Mouse (Mus musculus): ENCODE measurements at regions not wholly inside any gene's neighbourhood (a gene's known extent, or its start where the extent isn't known, plus 50 kb on each side); places are given as distances from the start of the nearest gene placed in this dataset.

DNA sequence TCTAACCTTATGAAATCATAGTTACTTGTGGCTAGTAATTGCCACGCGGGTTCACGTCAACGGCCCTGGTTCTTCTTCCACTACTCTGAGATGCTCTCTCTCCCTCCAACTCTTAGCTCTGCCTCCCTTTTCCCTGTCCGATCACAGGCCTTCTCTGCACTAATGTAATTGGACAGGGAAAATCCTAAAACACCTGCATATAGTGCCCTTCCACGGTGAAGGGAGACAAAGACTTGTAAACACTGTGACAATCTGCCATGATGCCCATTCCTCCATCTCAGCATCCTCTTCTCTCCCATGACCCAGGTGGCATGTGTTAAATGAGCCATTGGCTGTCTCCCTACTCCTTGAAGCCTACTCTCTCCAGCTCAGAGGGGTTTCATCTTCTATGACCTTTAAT is 74.9 kb downstream of the Vcpkmt start:
- H3K4me1 ChIP-seq (ENCODE audit: control insufficient read depth, insufficient read depth, low read length) = peaks cover 4% of the 10 kb centered on the region
- H3K4me3 ChIP-seq (ENCODE audit: low read length) = no peak overlapping the region
- no peaks in the 10 kb centered on the region for H3K36me3 ChIP-seq (ENCODE audit: control insufficient read depth, insufficient read depth, low read length)
- H3K9ac ChIP-seq (ENCODE audit: low read depth, low read length) = no peak overlapping the region
- H3K4me2 ChIP-seq (ENCODE audit: low read depth, low read length) = no peak overlapping the region
- no peak for ATAC-seq
- H3K9me3 ChIP-seq (ENCODE audit: control insufficient read depth, low read length) = no peaks in the 10 kb centered on the region
- WGBS = 90% methylated on average over 6 of the region's 6 CpGs
- no peaks in the 10 kb centered on the region for H3K27me3 ChIP-seq (replicated peaks; ENCODE audit: control insufficient read depth, insufficient read depth, low read length)
- H3K27ac ChIP-seq (ENCODE audit: low read length) = no peak overlapping the region

- 70% methylated on average over 3 of the region's 3 CpGs for WGBS
- Histone ChIP-seq H3K4me3 (ENCODE audit: low read length) (no peak overlapping the region), H3K27ac (ENCODE audit: low read length) (no peak overlapping the region), H3K4me1 (ENCODE audit: control insufficient read depth, insufficient read depth, low read length) (peaks cover 8% of the 10 kb centered on the region), H3K9me3 (ENCODE audit: control insufficient read depth, low read length) (no peaks in the 10 kb centered on the region), H3K9ac (ENCODE audit: low read depth, low read length) (no peak overlapping the region), H3K27me3 (replicated peaks; ENCODE audit: control insufficient read depth, insufficient read depth, low read length) (no peaks in the 10 kb centered on the region), H3K4me2 (ENCODE audit: low read depth, low read length) (no peak overlapping the region), H3K36me3 (ENCODE audit: control insufficient read depth, insufficient read depth, low read length) (no peaks in the 10 kb centered on the region)
- no peak for ATAC-seq
Measured at GRCm38 (mm10) chr12:69507333-69507732, 75.5 kb downstream of the Vcpkmt start.

DNA sequence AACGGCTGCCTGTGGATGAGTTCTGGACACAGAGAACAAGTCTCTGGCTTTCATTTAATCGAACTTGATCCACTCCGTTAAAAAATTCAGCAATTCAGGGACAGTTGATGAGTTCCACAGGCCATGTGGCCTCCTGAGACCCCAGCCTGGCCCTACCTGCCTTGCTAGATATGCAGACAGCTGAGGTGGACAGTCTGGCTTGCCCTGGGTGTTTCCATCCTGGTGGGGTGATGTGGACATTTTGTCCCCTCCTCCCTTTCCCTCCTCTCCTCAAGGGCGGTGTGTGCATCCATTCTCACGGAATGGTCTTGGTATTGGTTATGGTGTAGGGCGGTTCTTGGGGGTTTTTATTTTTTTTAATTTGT is 80.1 kb downstream of the Vcpkmt start:
- H3K9ac ChIP-seq (ENCODE audit: low read depth, low read length) = peak overlapping the region; percentile 53
- peaks cover 27% of the 10 kb centered on the region for H3K4me1 ChIP-seq (ENCODE audit: control insufficient read depth, insufficient read depth, low read length)
- H3K9me3 ChIP-seq (ENCODE audit: control insufficient read depth, low read length) = no peaks in the 10 kb centered on the region
- peak overlapping the region; percentile 94 for H3K27ac ChIP-seq (ENCODE audit: low read length)
- peak overlapping the region; percentile 41 for H3K4me2 ChIP-seq (ENCODE audit: low read depth, low read length)
- ATAC-seq = peak; percentile 16; the same call in 1 of the 2 replicates
- H3K4me3 ChIP-seq (ENCODE audit: low read length) = peak overlapping the region; percentile 6; the same call in 1 of the 2 replicates
- WGBS = 68% methylated on average over 6 of the region's 6 CpGs
- no peaks in the 10 kb centered on the region for H3K27me3 ChIP-seq (replicated peaks; ENCODE audit: control insufficient read depth, insufficient read depth, low read length)
- H3K36me3 ChIP-seq (ENCODE audit: control insufficient read depth, insufficient read depth, low read length) = no peaks in the 10 kb centered on the region

- H3K4me2 ChIP-seq (ENCODE audit: low read depth, low read length) = peak overlapping the region; percentile 41
- peak overlapping the region; percentile 6; the same call in 1 of the 2 replicates for H3K4me3 ChIP-seq (ENCODE audit: low read length)
- no peaks in the 10 kb centered on the region for H3K9me3 ChIP-seq (ENCODE audit: control insufficient read depth, low read length)
- H3K9ac ChIP-seq (ENCODE audit: low read depth, low read length) = peak overlapping the region; percentile 53
- no peaks in the 10 kb centered on the region for H3K27me3 ChIP-seq (replicated peaks; ENCODE audit: control insufficient read depth, insufficient read depth, low read length)
- peaks cover 30% of the 10 kb centered on the region for H3K4me1 ChIP-seq (ENCODE audit: control insufficient read depth, insufficient read depth, low read length)
- peak; percentile 93 for ATAC-seq
- H3K27ac ChIP-seq (ENCODE audit: low read length) = peak overlapping the region; percentile 94
- no peaks in the 10 kb centered on the region for H3K36me3 ChIP-seq (ENCODE audit: control insufficient read depth, insufficient read depth, low read length)
- 10% methylated on average over 20 of the region's 20 CpGs for WGBS
Measured at GRCm38 (mm10) chr12:69501783-69502705, 80.8 kb downstream of the Vcpkmt start.

DNA sequence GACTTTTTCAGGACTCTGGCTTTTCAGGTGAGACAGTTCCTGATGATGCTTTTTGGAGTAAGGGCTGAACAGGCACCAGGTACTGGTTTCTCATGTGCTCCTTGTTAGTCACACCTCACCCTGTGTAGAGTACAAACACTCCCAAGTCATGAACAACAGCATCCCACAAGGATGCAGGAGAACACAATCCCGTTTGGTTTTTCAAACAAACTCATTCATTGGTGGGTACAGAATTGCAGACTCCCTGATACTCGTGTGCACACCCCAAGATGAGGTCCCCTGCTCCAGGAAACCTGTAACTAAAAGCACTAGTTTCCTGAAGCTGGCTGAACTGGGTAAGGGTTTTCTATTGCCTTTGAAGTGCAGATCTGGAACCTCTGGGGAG is 81.5 kb downstream of the Vcpkmt start:
- peak overlapping the region; percentile 94 for H3K27ac ChIP-seq (ENCODE audit: low read length)
- H3K4me2 ChIP-seq (ENCODE audit: low read depth, low read length) = peak overlapping the region; percentile 41; the same call in 1 of the 2 replicates
- whole genome bisulfite sequencing = 41% methylated on average over 2 of the region's 2 CpGs
- no peaks in the 10 kb centered on the region for H3K9me3 ChIP-seq (ENCODE audit: control insufficient read depth, low read length)
- H3K9ac ChIP-seq (ENCODE audit: low read depth, low read length) = no peak overlapping the region; the same call in 1 of the 2 replicates
- no peak overlapping the region for H3K4me3 ChIP-seq (ENCODE audit: low read length)
- no peaks in the 10 kb centered on the region for H3K27me3 ChIP-seq (replicated peaks; ENCODE audit: control insufficient read depth, insufficient read depth, low read length)
- no peak for ATAC-seq
- H3K36me3 ChIP-seq (ENCODE audit: control insufficient read depth, insufficient read depth, low read length) = no peaks in the 10 kb centered on the region
- H3K4me1 ChIP-seq (ENCODE audit: control insufficient read depth, insufficient read depth, low read length) = peaks cover 30% of the 10 kb centered on the region

GRCm38 (mm10) chr12:69500600-69501345 is 82.1 kb downstream of the Vcpkmt start:
- Histone ChIP-seq H3K4me2 (ENCODE audit: low read depth, low read length) (no peak overlapping the region), H3K4me3 (ENCODE audit: low read length) (no peak overlapping the region), H3K27me3 (replicated peaks; ENCODE audit: control insufficient read depth, insufficient read depth, low read length) (no peaks in the 10 kb centered on the region), H3K36me3 (ENCODE audit: control insufficient read depth, insufficient read depth, low read length) (no peaks in the 10 kb centered on the region), H3K4me1 (ENCODE audit: control insufficient read depth, insufficient read depth, low read length) (peaks cover 31% of the 10 kb centered on the region), H3K27ac (ENCODE audit: low read length) (peak overlapping the region; percentile 94; the same call in 1 of the 2 replicates), H3K9ac (ENCODE audit: low read depth, low read length) (no peak overlapping the region), H3K9me3 (ENCODE audit: control insufficient read depth, low read length) (no peaks in the 10 kb centered on the region)
- no peak for ATAC-seq
- WGBS = 71% methylated on average over 15 of the region's 15 CpGs

DNA sequence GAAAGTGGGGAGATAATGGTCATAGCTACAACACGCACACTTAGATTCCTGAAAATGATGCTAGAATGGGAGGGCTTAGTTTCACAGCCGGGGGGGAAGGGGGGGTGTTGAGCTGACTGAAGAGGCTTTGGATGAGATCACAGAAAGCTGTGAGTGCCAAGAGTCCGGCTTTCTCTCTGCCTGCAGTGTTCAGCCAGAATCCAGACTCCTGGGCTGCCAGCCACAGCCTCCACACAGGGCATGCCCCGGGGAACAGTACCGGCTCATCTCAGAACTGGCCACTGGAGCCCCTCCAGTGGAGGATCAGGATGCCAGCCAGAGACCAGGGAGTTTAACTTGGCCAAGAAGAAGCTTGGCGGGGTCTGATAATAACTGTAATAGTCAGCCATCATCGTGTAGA is 85.7 kb downstream of the Vcpkmt start:
- Histone ChIP-seq H3K9me3 (ENCODE audit: control insufficient read depth, low read length) (no peaks in the 10 kb centered on the region), H3K27ac (ENCODE audit: low read length) (peak overlapping the region; percentile 75), H3K4me2 (ENCODE audit: low read depth, low read length) (0 out of 2 replicates have a peak overlapping the region, but pooled peaks have one; percentile 14), H3K9ac (ENCODE audit: low read depth, low read length) (no peak overlapping the region), H3K27me3 (replicated peaks; ENCODE audit: control insufficient read depth, insufficient read depth, low read length) (no peaks in the 10 kb centered on the region), H3K4me3 (ENCODE audit: low read length) (no peak overlapping the region), H3K36me3 (ENCODE audit: control insufficient read depth, insufficient read depth, low read length) (no peaks in the 10 kb centered on the region), H3K4me1 (ENCODE audit: control insufficient read depth, insufficient read depth, low read length) (peaks cover 22% of the 10 kb centered on the region)
- ATAC-seq = peak; percentile 51
- whole genome bisulfite sequencing = 58% methylated on average over 7 of the region's 7 CpGs

- Histone ChIP-seq H3K36me3 (ENCODE audit: control insufficient read depth, insufficient read depth, low read length) (no peaks in the 10 kb centered on the region), H3K4me1 (ENCODE audit: control insufficient read depth, insufficient read depth, low read length) (peaks cover 15% of the 10 kb centered on the region), H3K27me3 (replicated peaks; ENCODE audit: control insufficient read depth, insufficient read depth, low read length) (no peaks in the 10 kb centered on the region), H3K4me2 (ENCODE audit: low read depth, low read length) (no peak overlapping the region), H3K27ac (ENCODE audit: low read length) (peak overlapping the region; percentile 23), H3K9ac (ENCODE audit: low read depth, low read length) (no peak overlapping the region), H3K9me3 (ENCODE audit: control insufficient read depth, low read length) (no peaks in the 10 kb centered on the region), H3K4me3 (ENCODE audit: low read length) (no peak overlapping the region)
- 56% methylated on average over 6 of the region's 6 CpGs for WGBS
- peak; percentile 31; the same call in 1 of the 2 replicates for ATAC-seq
Measured at GRCm38 (mm10) chr12:69496341-69496904, 86.4 kb downstream of the Vcpkmt start.

DNA sequence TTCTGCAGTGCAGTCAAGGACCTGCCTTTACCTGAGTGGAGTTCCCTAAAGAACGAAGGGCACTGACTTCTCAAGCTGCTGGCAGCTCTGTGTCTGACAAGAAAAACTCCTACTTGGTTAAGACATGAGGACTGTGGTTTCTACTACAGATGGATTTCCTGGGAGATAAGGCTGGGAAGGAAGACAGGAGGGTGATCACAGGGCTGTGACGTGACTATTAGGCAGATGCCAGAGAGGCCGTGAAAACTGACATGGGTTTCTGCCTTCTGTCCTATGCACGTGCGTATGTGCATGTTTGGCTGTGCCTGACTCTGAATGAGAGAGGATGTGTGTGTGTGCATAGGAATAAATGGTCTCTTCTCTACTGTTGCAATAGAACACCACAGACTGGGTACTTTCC is 87.1 kb downstream of the Vcpkmt start:
- H3K4me1 ChIP-seq (ENCODE audit: control insufficient read depth, insufficient read depth, low read length) = peaks cover 9% of the 10 kb centered on the region
- H3K27ac ChIP-seq (ENCODE audit: low read length) = peak overlapping the region; percentile 23
- ATAC-seq = no peak
- H3K9me3 ChIP-seq (ENCODE audit: control insufficient read depth, low read length) = no peaks in the 10 kb centered on the region
- H3K9ac ChIP-seq (ENCODE audit: low read depth, low read length) = no peak overlapping the region
- H3K4me2 ChIP-seq (ENCODE audit: low read depth, low read length) = no peak overlapping the region
- 79% methylated on average over 5 of the region's 5 CpGs for whole genome bisulfite sequencing
- no peaks in the 10 kb centered on the region for H3K27me3 ChIP-seq (replicated peaks; ENCODE audit: control insufficient read depth, insufficient read depth, low read length)
- no peak overlapping the region for H3K4me3 ChIP-seq (ENCODE audit: low read length)
- no peaks in the 10 kb centered on the region for H3K36me3 ChIP-seq (ENCODE audit: control insufficient read depth, insufficient read depth, low read length)

All from intestine, embryonic 16.5 days (tissue).